Mouse (Mus musculus) MN1 (cell line): ENCODE data around the gene Sdc3.

ENCODE experiments used
- DNase-seq: peaks from one replicate; pipeline ENCODE4 v3.0.0-alpha.2; 2016; ENCODE audit warnings: low spot score

Sdc3 gene

DNA sequence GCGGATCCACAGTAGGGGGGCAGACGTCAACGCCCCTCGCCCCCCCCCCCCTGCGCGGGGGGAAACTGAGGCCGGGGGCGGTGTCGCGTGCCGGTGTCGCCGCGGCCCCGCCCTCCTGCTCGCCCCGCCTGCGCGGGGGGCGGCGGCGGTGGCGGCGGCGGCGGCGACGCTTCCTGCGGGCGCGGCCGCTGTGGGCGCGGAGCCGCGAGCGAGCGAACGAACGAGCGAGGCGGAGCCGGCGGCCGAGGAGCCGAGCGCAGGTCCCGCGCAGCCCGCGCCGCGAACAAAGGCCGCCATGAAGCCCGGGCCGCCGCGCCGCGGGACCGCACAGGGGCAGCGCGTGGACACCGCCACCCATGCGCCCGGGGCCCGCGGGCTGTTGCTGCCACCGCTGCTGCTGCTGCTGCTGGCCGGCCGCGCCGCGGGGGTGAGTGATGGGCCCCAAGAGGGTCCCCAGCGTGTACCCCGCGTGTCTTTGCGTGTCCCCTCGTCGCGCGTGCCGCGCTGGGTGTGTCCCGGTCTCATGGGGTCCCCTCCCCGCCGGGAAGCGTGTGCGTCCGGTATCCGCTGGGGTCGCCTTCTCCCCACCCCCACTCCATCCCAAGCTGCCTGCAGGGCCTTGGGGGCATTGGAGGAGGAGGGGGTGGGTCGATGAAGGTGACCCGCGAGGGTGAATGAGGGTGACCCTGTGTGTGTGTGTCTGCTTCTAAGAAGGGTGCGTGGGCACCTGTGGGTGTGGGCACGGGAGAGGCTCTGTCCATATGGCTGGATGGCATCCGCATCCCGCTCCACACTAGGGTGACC lies at the start of gene Sdc3:
TSS of gene Sdc3 (plus strand) at position 162 of the 804 bp plus-strand sequence.
- DNase-seq = no peak

DNA sequence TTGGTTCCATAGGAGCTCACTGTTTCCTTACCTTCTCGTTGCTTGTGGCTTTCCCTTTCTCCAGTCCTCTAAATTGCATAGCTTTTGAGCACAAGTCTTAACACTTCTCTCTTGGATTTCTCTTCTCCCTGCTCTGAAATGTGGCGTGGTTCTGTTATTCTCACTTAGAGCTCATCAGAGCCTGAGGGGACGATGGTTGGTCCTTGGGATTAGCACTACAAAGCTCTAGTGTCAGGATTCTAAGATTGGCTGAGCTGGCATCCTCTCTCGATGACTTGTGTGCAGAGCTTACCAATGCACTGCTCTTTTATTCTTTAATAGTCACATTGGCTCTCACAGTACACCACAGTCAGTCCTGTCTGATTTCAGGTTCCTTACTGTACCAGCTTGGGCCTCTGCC lies 48.3 kb upstream of the Sdc3 start:
- no peak for DNase-seq

- no peak for DNase-seq
Observed at GRCm38 (mm10) chr4:130745561-130746306, 46.6 kb upstream of the Sdc3 start.

DNA sequence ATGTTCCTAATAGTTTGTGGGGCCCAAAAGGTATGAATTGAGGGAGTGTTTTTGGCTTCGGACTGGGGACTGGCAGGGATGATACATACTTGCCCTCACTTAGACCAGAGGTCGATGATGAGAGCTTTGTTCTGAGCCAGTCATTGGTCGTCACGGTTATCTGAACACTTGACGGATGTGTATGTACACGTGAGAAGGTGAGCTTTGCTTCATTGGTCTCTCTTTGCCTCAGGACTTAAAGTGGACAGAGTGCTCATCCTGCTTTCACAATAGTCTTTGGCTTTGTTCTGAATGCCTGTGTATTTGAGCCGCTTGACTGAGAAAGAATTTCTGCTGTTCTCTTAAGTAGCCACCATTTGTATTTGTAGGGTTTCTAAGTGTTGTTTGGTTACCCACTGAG lies 42.8 kb upstream of the Sdc3 start:
- no peak for DNase-seq

DNA sequence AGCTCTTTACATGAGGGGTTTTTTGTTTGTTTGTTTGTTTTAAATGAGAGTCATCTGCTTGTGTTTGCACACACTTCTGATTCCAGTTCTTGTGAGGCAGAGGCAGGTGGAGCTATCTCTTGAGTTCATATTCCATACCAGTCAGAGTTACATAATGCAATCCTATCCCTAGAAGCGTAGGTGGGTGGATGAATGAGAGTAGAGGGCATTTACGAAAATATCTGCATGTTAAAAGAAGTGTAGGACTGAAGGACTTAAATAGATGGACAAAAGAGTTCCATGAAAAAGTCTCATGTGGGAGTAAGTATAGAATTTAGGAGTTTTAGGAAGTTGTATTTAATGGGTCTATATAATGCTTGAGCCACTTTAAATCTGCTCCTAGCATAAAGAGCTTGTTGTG lies 40.4 kb upstream of the Sdc3 start:
- DNase-seq = no peak

DNA sequence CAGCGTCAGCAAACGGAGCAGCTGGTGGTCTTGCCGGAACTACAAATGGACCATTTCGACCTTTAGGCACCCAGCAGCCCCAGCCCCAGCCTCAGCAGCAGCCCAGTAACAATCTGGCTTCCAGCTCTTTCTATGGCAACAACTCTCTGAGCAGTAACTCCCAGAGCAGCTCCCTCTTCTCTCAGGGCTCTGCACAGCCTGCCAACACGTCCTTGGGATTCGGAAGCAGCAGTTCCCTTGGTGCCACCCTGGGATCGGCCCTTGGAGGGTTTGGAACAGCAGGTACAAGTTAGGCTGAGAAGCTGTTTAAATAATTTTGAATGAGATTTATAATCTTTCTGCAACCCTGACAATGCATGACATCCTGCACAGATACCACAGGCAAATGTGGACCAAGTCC lies 39.7 kb upstream of the Sdc3 start:
- DNase-seq = no peak

- no peak for DNase-seq
Observed at GRCm38 (mm10) chr4:130753755-130754154, 38.6 kb upstream of the Sdc3 start.

- no peak for DNase-seq
Observed at GRCm38 (mm10) chr4:130754776-130755175, 37.6 kb upstream of the Sdc3 start.

GRCm38 (mm10) chr4:130759875-130760274 lies 32.5 kb upstream of the Sdc3 start:
- no peak for DNase-seq

DNA sequence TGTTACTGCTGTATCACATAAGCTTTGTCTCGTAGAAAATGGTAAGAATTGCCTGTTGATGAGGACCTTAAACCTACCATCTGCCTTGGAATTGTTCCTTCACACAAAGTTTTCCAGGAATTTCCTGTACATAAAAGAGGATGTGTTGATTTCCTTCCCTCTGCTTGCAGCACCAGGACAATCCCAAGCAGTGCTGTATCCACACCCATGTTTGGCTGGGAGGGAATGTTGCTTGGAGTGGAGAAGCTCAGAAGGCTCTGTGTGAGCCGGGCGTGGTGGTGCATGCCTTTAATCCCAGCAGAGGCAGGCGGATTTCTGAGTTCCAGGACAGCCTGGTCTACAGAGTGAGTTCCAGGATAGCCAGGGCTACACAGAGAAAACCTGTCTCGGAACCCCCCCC lies 30.5 kb upstream of the Sdc3 start:
- no peak for DNase-seq

DNA sequence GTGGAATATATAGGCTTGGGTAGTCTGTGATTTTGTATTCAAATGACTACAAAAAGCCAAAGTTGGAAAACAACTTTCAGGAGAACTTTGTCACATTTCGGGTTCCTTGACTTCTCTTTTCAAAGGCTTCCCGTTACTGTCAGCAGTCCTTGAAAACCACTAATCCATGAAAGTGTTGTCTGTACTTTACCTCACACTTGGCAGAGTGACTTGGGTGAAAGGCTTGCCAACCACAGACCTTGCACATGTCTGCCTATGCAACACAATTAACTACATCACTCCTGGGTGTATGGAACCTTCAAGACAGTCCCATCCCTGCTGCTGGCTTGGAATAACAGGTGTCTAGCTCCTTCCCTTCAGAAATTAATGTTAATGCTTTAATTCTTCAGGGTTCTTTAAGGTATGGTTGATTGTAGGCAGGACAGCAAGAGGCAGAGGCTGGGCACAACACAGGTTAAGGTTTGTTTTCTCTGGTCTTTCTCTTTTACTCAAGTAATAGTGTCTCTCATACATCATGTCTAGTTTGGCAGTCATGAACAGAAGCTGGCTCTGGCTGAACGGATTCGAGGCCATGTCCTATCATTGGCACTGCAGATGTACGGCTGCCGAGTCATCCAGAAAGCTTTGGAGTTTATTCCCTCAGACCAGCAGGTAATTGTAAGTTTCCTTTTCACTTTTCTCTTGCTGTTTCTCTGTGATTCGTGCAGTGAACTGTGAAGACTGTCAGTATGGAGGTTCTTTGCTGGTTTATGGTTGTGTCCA lies 26.8 kb upstream of the Sdc3 start:
- DNase-seq = no peak

- no peak for DNase-seq
Observed at GRCm38 (mm10) chr4:130766387-130766786, 25.9 kb upstream of the Sdc3 start.

DNA sequence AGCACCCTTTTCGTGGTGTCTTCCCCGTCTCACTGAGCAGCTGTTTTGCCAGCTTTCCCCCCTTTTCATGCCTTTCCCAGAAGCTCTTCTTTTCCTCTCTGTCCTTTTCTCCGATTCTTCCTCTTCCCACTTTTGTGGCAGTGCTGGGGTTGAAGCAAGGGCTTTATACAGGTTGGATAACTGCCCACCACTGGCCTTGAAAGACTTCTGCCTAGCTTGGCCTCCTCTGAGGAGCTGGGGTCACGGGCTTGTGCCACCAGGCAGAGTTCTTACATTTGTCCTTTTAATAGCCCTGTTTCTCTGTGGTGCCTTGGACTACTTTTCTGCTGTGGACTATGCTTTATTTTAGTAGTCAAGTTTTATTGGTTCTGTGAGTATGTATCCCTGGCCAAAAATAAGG lies 25.4 kb upstream of the Sdc3 start:
- no peak for DNase-seq

DNA sequence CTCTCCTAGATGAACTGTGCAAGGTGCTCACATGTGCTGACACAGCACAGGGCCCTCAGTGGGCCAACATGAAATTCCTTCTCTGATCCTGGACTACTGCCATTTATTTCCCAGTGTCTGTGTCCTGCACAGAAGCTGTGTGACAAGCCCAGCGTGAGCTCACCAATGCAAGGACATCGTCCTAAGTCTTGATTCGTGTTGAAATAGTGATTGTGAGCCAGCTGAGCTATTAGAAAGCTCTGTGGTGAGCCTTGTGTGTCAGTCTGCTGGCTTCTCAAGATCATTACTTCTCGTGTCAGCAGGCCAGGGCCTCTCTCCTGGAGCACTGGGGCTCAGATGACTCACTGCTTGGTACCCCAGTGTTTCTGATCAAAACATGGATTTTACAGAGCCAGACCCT lies 18.4 kb upstream of the Sdc3 start:
- no peak for DNase-seq

DNA sequence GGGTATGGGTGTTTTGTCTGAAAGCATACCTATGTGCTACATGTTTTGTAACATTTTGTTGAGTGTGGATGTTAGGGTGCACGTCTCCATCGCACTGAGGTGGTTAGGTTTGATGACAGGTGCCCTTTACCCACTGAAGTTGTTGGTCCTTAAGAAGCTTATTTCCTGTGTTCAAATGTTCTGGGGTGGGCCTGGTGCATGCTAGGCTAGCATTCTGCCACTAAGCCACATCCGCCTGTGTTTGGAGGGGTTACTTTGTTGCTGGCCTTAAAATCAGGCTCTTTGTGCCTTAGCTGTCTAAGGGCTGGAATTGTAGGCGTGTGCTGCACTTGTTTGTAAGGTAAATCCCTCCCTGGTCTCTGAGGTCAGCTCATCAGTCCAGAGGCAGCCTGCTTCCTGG lies 17.5 kb upstream of the Sdc3 start:
- DNase-seq = no peak

DNA sequence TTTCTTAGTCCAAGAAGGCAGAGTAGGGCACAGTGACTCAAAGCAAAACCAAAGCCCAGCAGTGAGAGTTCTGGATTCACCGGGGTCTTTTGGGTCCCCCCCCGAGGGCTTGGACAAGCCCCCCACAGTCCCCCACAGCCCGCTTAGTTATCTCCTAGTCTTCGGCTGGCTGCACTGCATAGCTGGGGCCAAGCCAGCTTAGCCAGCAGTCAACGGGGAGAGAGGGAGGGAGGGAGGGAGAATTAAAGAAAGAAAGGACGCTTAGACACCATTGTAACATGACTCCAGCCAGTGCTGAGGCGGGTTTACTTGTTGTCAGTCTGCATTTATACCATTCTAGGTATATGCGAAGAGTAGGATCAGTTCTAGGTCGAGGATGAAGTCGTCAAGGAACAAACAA lies 14.7 kb upstream of the Sdc3 start:
- no peak for DNase-seq

- DNase-seq = peak; percentile 63
Observed at GRCm38 (mm10) chr4:130779037-130779436, 13.3 kb upstream of the Sdc3 start.

- no peak for DNase-seq
Observed at GRCm38 (mm10) chr4:130782492-130782891, 9.8 kb upstream of the Sdc3 start.

DNA sequence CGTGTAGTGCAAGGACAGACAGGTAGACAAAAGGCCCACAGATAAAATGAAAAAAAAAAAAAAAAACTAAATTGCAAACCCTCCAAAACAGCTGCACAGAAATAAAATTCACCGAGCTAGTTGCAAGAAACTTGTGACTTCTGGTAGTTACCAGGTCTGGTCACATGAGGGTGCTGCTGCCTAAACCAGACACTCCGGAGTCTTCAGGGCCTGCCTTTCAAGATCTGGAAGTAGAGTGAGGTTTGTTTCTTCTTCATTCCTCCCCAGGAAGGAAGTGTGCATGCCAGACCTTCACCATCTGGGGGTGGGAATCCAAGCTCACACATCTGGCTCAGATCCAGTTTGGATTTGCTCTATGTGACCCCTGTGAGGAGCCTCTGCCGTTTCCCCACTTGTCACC lies 7.6 kb upstream of the Sdc3 start:
- peak; percentile 38 for DNase-seq

GRCm38 (mm10) chr4:130787530-130787929 lies 4.8 kb upstream of the Sdc3 start:
- no peak for DNase-seq

GRCm38 (mm10) chr4:130790180-130790579 lies 2.2 kb upstream of the Sdc3 start:
- peak; percentile 71 for DNase-seq

- no peak for DNase-seq
Observed at GRCm38 (mm10) chr4:130791811-130792375, 444 bp upstream of the Sdc3 start.

DNA sequence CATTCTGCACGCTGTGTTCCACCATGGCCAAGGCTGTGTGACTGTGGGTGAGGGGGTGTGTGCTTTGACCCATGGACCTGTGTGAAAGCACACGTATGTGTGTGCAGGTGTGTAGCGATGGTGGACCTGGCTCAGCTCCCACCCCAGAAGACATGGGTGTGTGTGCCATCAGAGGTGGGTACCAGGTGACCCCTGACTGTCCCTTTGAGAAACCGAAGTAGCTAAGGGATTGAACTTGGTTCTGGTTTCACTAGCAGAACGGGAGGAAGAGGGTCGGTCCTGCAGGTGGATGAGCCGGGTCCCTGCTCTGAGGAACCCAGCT lies 804 bp downstream of the Sdc3 start:
- DNase-seq = no peak
